Mouse (Mus musculus): ENCODE data around the gene Hist1h2ai.

GRCm38 (mm10) chr13:21752356-21752755 lies 36.1 kb downstream of the Hist1h2ai start:
- TF ChIP-seq POLR2A (IDR thresholded peaks at IDR 0.05; ENCODE audit: low read depth, low read length) = no peak
- TF ChIP-seq CTCF (IDR thresholded peaks at IDR 0.05; ENCODE audit: extremely low read depth, insufficient read length, insufficient replicate concordance, low read depth, low read length) = no peak

All from small intestine, adult 2 months (tissue).